Mouse (Mus musculus) layer of hippocampus, postnatal 36 days (tissue): Measurements from ENCODE around the gene Cplx3. TPM values are rescaled to one million over a fixed set of nuclear protein-coding genes. Genes with fewer than 3 reads are reported as not detected.

Experiments used
- DNase-seq, 2 experiments: peaks; one replicate each; pipeline ENCODE4 v3.0.0; 2022
- total RNA-seq, 2 experiments: library from RNA; stranded (reverse); gene quantifications; 2 replicates each; pipeline ENCODE4 v1.2.3; 2021

The Cplx3 gene
- total RNA-seq, 2 experiments from 2014 or later, result 3.6 to 3.7 TPM

GRCm38 (mm10) chr9:57601353-57601706, 4.8 kb downstream of the Cplx3 start:
- peak; percentile 62 to 76 for DNase-seq

GRCm38 (mm10) chr9:57600620-57601352, 5.3 kb downstream of the Cplx3 start:
- DNase-seq, result no peak

GRCm38 (mm10) chr9:57598851-57599563, 7.1 kb downstream of the Cplx3 start:
- DNase-seq, result no peak

- DNase-seq, result no peak
These were observed 8.1 kb downstream of the Cplx3 start for GRCm38 (mm10) chr9:57597929-57598382.

- DNase-seq, result no peak
These were observed 8.8 kb downstream of the Cplx3 start for GRCm38 (mm10) chr9:57597265-57597664.

GRCm38 (mm10) chr9:57594174-57594509, 11.9 kb downstream of the Cplx3 start:
- no peak for DNase-seq

GRCm38 (mm10) chr9:57593454-57594173, 12.5 kb downstream of the Cplx3 start:
- DNase-seq, result no peak

GRCm38 (mm10) chr9:57590726-57591125, 15.4 kb downstream of the Cplx3 start:
- DNase-seq, result no peak

- peak; percentile 77 to 78 for DNase-seq
These were observed 16.6 kb downstream of the Cplx3 start, which contains the start of gene Ulk3 for GRCm38 (mm10) chr9:57589224-57590126. Ulk3 (plus strand) TSS chr9:57589452.

- no peak for DNase-seq
These were observed 21.1 kb downstream of the Cplx3 start for GRCm38 (mm10) chr9:57584991-57585390.

GRCm38 (mm10) chr9:57577144-57577849, 28.8 kb downstream of the Cplx3 start:
- DNase-seq, result no peak

- no peak for DNase-seq
These were observed 30.5 kb downstream of the Cplx3 start for GRCm38 (mm10) chr9:57575577-57575976.

- DNase-seq, result no peak
These were observed 31.7 kb downstream of the Cplx3 start for GRCm38 (mm10) chr9:57574397-57574796.

- DNase-seq, result no peak
These were observed 37.6 kb downstream of the Cplx3 start for GRCm38 (mm10) chr9:57568500-57568899.

- no peak for DNase-seq
These were observed 39.2 kb downstream of the Cplx3 start for GRCm38 (mm10) chr9:57566846-57567245.

- DNase-seq, result peak; percentile 47 to 62
These were observed 40.3 kb downstream of the Cplx3 start for GRCm38 (mm10) chr9:57565741-57566221.

- DNase-seq, result no peak
These were observed 41.5 kb downstream of the Cplx3 start for GRCm38 (mm10) chr9:57564609-57565008.

GRCm38 (mm10) chr9:57562896-57563372, 43.1 kb downstream of the Cplx3 start:
- no peak for DNase-seq

GRCm38 (mm10) chr9:57561711-57562099, 44.4 kb downstream of the Cplx3 start:
- no peak for DNase-seq

- DNase-seq, result peak; percentile 95
These were observed 45.0 kb downstream of the Cplx3 start, which contains the start of gene Scamp2 for GRCm38 (mm10) chr9:57560861-57561710. Scamp2 (plus strand) TSS chr9:57560943.
